Mouse (Mus musculus) C2C12 (cell line): ENCODE data around the gene Ldlrad1.

Source experiments
- CTCF ChIP-seq: IDR thresholded peaks from one replicate; pipeline ENCODE4 v1.5.1; 2011; ENCODE audit not compliant: control insufficient read depth, insufficient read depth, insufficient read length
- MAX ChIP-seq: IDR thresholded peaks from one replicate; pipeline ENCODE4 v1.6.1; 2011; ENCODE audit warnings: mild to moderate bottlenecking, control low read depth
- USF1 ChIP-seq: IDR thresholded peaks from one replicate; pipeline ENCODE4 v1.6.1; 2011; ENCODE audit warnings: low read depth, mild to moderate bottlenecking, control low read depth, moderate library complexity

- no peak for TF ChIP-seq CTCF
- TF ChIP-seq USF1 = no peak
- TF ChIP-seq MAX = no peak
Observed at GRCm38 (mm10) chr4:107196454-107196853, 12.5 kb upstream of the Ldlrad1 start.
